Mouse (Mus musculus): ENCODE data around the gene Ptprr. TPM values are rescaled to one million over a fixed set of nuclear protein-coding genes. Genes with fewer than 3 reads are reported as not detected.

Gene Ptprr
- polyA plus RNA-seq, 1 experiment from 2014 or later = 0.21 TPM

DNA sequence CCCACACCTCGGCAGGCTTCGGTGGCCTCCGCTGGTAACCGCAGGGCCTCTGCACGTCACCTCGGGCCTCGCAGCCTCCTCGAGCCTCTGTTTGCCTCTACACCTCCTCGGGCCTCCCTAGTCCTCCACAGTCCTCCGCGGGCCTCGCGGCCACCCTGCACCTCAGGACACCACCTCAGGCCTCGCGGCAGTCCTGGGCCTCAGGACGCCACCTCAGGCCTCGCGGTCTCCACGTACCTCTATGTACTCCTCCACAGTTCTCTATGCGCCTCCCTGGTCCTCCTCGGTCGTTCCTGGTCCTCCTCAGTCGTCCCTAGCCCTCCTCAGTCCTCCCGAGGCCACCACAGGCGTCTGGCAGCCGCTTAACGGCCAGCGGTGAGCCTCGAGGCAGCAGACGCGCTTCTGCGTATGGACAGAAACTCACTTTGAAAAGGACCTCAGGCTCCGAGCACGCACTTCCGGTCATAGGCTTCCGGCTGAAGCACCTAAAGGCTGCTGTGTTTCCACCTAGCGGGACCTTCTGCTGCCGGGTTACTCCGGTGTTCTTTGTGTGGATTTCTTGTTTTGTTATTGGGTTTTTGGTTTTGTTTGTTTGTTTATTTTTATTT, 96.0 kb downstream of the Ptprr start, which contains the start of gene 4933416C03Rik:
Gene 4933416C03Rik (minus strand): TSS at position 51 of the 608 bp plus-strand sequence.
- Histone ChIP-seq H3K9me3 (ENCODE audit: low read depth, low read length) (no peaks in the 10 kb centered on the region), H3K27me3 (ENCODE audit: insufficient read depth, low read length) (no peaks in the 10 kb centered on the region), H3K4me3 (ENCODE audit: low read depth, low read length) (no peak within 1 kb of the TSS), H3K36me3 (ENCODE audit: insufficient read depth) (no peaks in the 10 kb centered on the region), H3K27ac (ENCODE audit: low read depth) (no peak within 1 kb of the TSS), H3K9ac (no peak within 1 kb of the TSS), H3K4me1 (ENCODE audit: insufficient read depth) (no peaks in the 10 kb centered on the region), H3K4me2 (no peak within 1 kb of the TSS)
- DNase-seq (no peak), ATAC-seq (ENCODE audit: insufficient read depth) (no peak)
- WGBS = 94% methylated on average over 39 of the region's 39 CpGs
- no peak for TF ChIP-seq CTCF (IDR thresholded peaks at IDR 0.05; ENCODE audit: low read depth)

DNA sequence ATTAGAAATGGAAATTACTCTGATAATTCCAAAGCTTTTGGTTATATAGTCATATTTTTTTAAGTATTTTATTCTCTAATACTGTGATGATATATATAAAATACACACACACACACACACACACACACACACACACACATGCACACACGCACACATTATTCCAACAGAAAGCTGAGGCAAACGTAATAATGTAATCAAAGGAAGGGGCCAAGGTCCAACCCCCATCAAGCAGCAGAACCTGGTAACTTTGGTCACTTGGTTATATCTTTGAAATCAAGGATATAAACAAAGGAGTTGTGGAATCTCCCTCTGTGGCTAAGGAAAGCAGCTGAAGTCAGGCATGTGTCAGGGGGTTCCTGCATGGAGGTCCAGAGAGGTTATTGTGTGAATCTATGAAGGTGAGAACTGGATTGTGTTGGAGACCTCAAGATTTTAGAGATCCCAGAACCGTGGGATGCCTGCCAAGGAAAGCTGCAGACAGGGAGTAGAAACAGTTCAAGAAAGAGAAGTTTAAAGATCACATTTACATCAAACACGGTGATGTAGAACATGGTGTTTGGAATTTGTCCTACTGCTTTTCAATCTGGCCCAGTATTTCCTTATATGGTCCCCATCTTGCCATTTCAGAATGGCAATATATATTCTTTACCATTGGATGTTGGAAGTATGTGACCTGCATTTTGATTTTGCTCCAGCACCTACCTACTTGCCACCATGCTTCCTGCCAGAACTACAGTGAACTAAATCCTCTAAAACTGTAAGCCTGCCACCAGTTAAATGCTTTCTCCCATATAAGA, 98.1 kb downstream of the Ptprr start:
- Histone ChIP-seq H3K9ac (no peak overlapping the region), H3K27ac (ENCODE audit: low read depth) (no peak overlapping the region), H3K36me3 (ENCODE audit: insufficient read depth) (no peaks in the 10 kb centered on the region), H3K4me1 (ENCODE audit: insufficient read depth) (no peaks in the 10 kb centered on the region), H3K4me2 (no peak overlapping the region), H3K4me3 (ENCODE audit: low read depth, low read length) (no peak overlapping the region), H3K27me3 (ENCODE audit: insufficient read depth, low read length) (no peaks in the 10 kb centered on the region), H3K9me3 (ENCODE audit: low read depth, low read length) (no peaks in the 10 kb centered on the region)
- no peak for TF ChIP-seq CTCF (IDR thresholded peaks at IDR 0.05; ENCODE audit: low read depth)
- DNase-seq = no peak
- ATAC-seq (ENCODE audit: insufficient read depth) = no peak
- WGBS = 54% methylated on average over 4 of the region's 4 CpGs

DNA sequence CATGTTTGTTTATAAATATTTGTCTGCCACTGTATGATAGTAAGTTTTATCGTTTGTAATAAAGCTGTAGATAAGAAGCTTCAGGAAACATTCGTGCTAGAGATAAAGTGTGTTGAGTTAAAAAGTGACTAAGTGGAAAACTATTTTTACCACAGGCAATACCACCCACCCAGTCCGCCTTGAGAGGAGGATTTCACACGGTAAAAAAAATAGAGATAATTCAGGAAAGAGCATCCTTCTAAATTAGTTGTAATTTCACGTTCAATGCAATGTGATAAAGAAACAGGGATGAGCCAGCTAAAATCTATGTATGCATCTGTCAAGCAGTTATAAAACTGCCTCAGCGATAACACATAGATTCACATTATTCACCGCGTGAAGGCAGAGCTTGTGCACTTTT, 99.0 kb downstream of the Ptprr start:
- Histone ChIP-seq H3K27ac (ENCODE audit: low read depth) (no peak overlapping the region), H3K27me3 (ENCODE audit: insufficient read depth, low read length) (no peaks in the 10 kb centered on the region), H3K9ac (no peak overlapping the region), H3K9me3 (ENCODE audit: low read depth, low read length) (no peaks in the 10 kb centered on the region), H3K4me1 (ENCODE audit: insufficient read depth) (no peaks in the 10 kb centered on the region), H3K4me2 (no peak overlapping the region), H3K4me3 (ENCODE audit: low read depth, low read length) (no peak overlapping the region), H3K36me3 (ENCODE audit: insufficient read depth) (no peaks in the 10 kb centered on the region)
- WGBS = 57% methylated on average over 8 of the region's 8 CpGs
- no peak for ATAC-seq (ENCODE audit: insufficient read depth)
- no peak for TF ChIP-seq CTCF (IDR thresholded peaks at IDR 0.05; ENCODE audit: low read depth)
- no peak for DNase-seq

DNA sequence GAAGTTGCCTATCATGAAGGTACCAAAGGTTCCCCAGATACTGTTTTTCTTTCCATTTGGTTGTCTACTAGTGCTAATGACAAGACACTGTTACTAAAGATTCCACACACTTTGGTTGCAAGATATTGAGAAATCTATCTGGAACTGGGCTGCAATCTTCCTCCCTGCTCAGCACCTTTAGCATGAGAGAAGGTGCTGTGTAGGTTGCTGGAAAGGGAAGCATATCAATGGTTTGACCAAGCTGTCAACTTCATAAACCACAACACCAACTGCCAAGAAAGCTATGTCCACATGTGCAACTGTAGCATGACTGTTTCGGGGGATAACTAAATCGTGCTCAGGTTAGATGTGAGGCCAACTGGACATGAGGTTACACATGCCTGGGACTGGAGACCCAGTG, 103.5 kb downstream of the Ptprr start:
- H3K4me1 ChIP-seq (ENCODE audit: insufficient read depth) = no peaks in the 10 kb centered on the region
- no peaks in the 10 kb centered on the region for H3K9me3 ChIP-seq (ENCODE audit: low read depth, low read length)
- ATAC-seq (ENCODE audit: insufficient read depth) (no peak), DNase-seq (no peak)
- no peak overlapping the region for H3K4me2 ChIP-seq
- H3K9ac ChIP-seq = no peak overlapping the region
- TF ChIP-seq CTCF (IDR thresholded peaks at IDR 0.05; ENCODE audit: low read depth) = no peak
- H3K27me3 ChIP-seq (ENCODE audit: insufficient read depth, low read length) = no peaks in the 10 kb centered on the region
- no peak overlapping the region for H3K27ac ChIP-seq (ENCODE audit: low read depth)
- no peak overlapping the region for H3K4me3 ChIP-seq (ENCODE audit: low read depth, low read length)
- no peaks in the 10 kb centered on the region for H3K36me3 ChIP-seq (ENCODE audit: insufficient read depth)
- WGBS = 81% methylated on average over 2 of the region's 2 CpGs

DNA sequence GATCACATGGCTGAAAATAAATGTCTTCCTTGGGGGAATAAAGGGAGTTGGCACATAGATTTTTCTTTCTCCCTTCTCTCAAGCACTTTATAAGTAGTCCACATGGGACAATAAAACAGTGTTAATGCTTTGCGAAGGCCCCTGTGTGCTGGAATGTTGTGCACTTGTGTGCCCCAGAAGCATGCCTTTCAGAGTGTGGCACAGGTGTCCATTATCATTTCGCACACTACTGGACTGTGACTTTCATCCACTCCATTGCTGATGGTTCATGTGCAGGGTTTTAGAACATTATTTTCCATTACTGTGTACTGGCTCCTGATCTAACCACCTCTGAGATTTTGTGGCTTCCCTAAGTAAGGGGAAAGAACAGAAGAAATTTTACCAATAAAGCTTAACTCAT, 105.8 kb downstream of the Ptprr start:
- H3K27me3 ChIP-seq (ENCODE audit: insufficient read depth, low read length) = no peaks in the 10 kb centered on the region
- no peak for ATAC-seq (ENCODE audit: insufficient read depth)
- no peak for TF ChIP-seq CTCF (IDR thresholded peaks at IDR 0.05; ENCODE audit: low read depth)
- no peaks in the 10 kb centered on the region for H3K9me3 ChIP-seq (ENCODE audit: low read depth, low read length)
- no peak overlapping the region for H3K4me3 ChIP-seq (ENCODE audit: low read depth, low read length)
- no peak for DNase-seq
- no peaks in the 10 kb centered on the region for H3K4me1 ChIP-seq (ENCODE audit: insufficient read depth)
- no peaks in the 10 kb centered on the region for H3K36me3 ChIP-seq (ENCODE audit: insufficient read depth)
- H3K9ac ChIP-seq = no peak overlapping the region
- H3K4me2 ChIP-seq = no peak overlapping the region
- WGBS = 84% methylated on average over 2 of the region's 2 CpGs
- no peak overlapping the region for H3K27ac ChIP-seq (ENCODE audit: low read depth)

DNA sequence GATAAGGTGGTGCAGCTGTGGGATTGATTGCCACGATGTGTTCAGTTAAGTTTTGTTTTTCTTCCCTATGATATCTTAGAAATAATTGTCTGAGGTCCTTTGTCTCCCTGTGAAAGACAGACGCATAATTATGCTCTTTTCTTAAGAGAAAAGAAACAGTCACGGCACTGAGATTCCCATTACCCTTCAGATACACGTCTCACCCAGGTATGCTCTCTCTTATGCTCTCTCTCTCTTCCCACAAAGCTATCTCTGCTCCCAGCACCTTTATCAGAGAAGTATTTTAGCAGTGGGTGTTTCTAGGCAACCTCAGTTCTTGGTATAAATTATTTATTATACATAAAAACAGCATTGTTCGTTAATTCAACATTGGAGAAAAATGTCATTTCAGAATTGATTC, 107.4 kb downstream of the Ptprr start:
- no peaks in the 10 kb centered on the region for H3K4me1 ChIP-seq (ENCODE audit: insufficient read depth)
- DNase-seq (no peak), ATAC-seq (ENCODE audit: insufficient read depth) (no peak)
- 57% methylated on average over 5 of the region's 5 CpGs for WGBS
- no peaks in the 10 kb centered on the region for H3K9me3 ChIP-seq (ENCODE audit: low read depth, low read length)
- H3K4me3 ChIP-seq (ENCODE audit: low read depth, low read length) = no peak overlapping the region
- no peak overlapping the region for H3K27ac ChIP-seq (ENCODE audit: low read depth)
- H3K36me3 ChIP-seq (ENCODE audit: insufficient read depth) = no peaks in the 10 kb centered on the region
- no peak for TF ChIP-seq CTCF (IDR thresholded peaks at IDR 0.05; ENCODE audit: low read depth)
- no peak overlapping the region for H3K4me2 ChIP-seq
- H3K9ac ChIP-seq = no peak overlapping the region
- H3K27me3 ChIP-seq (ENCODE audit: insufficient read depth, low read length) = no peaks in the 10 kb centered on the region

DNA sequence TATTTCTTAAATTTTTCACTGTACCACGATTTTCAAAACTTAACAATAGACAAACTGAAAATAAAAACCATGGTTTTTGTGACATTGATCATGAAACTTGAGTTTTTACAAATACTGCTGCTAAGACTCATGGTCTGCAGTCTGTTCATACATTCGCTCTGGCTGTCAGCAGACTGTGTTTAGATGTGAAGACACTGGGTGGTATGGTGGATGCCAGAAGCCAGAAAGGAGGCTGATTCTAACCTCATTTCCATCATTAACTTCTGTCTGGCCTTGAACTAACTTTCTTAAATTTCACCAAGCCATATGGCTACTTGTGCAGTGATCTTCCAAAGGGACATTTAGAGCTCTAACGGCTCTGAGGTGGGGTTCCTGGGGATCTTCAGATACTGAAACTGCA, 112.4 kb downstream of the Ptprr start:
- no peaks in the 10 kb centered on the region for H3K4me1 ChIP-seq (ENCODE audit: insufficient read depth)
- H3K4me2 ChIP-seq = no peak overlapping the region
- H3K36me3 ChIP-seq (ENCODE audit: insufficient read depth) = no peaks in the 10 kb centered on the region
- no peak overlapping the region for H3K9ac ChIP-seq
- no peak for TF ChIP-seq CTCF (IDR thresholded peaks at IDR 0.05; ENCODE audit: low read depth)
- H3K4me3 ChIP-seq (ENCODE audit: low read depth, low read length) = no peak overlapping the region
- DNase-seq (no peak), ATAC-seq (ENCODE audit: insufficient read depth) (no peak)
- no peak overlapping the region for H3K27ac ChIP-seq (ENCODE audit: low read depth)
- WGBS = 67% methylated on average over 3 of the region's 3 CpGs
- H3K9me3 ChIP-seq (ENCODE audit: low read depth, low read length) = no peaks in the 10 kb centered on the region
- H3K27me3 ChIP-seq (ENCODE audit: insufficient read depth, low read length) = no peaks in the 10 kb centered on the region

Data from lung, embryonic 14.5 days (tissue).